Mouse (Mus musculus) bone marrow, adult 2 months (tissue): ENCODE results near the gene S1pr2. TPM values are rescaled to one million over a fixed set of nuclear protein-coding genes. Genes with fewer than 3 reads are reported as not detected.
A peak's percentile ranks its signal among the peaks of the same experiment; 100 is the strongest.

ENCODE experiments used
- H3K27ac ChIP-seq: fragments of 200-500 bp; 2 replicates; pipeline ENCODE4 v1.5.1; 2012; ENCODE audit warnings: low read depth, mild to moderate bottlenecking, control low read depth, inconsistent platforms, low read length; ENCODE audit not compliant: control insufficient read depth, poor library complexity, insufficient read depth
- H3K4me1 ChIP-seq: fragments of 200-500 bp; 2 replicates; pipeline ENCODE4 v1.6.1; 2011; ENCODE audit warnings: low read length; ENCODE audit not compliant: control insufficient read depth, insufficient read depth
- H3K4me3 ChIP-seq: fragments of 200-500 bp; replicated peaks from 2 replicates; pipeline ENCODE3; 2011; ENCODE audit warnings: mild to moderate bottlenecking, low read depth, low read length, control low read depth; ENCODE audit not compliant: control insufficient read depth
- CTCF ChIP-seq: fragments of 200-500 bp; IDR thresholded peaks from 2 replicates; pipeline ENCODE4 v1.5.1; 2011; ENCODE audit warnings: low read length, control low read depth; ENCODE audit not compliant: control insufficient read depth, insufficient read depth
- POLR2A ChIP-seq: fragments of 200-500 bp; IDR thresholded peaks from 2 replicates; pipeline ENCODE4 v1.6.1; 2011; ENCODE audit warnings: low read depth, mild to moderate bottlenecking, control low read depth, low read length, borderline replicate concordance; ENCODE audit not compliant: control insufficient read depth
- WGBS: fragments of 180-500 bp; shearing (Covaris S2); methylation state at CpG from one replicate; pipeline ENCODE4 v1.1.7; 2018; 5-methylcytosine and 5-hydroxymethylcytosine counted together
- polyA plus RNA-seq: library from polyadenylated mRNA; stranded (reverse); fragments of >200 nt; gene quantifications from 2 replicates; pipeline ENCODE4 v1.2.4, GENCODE M21; 2011; ENCODE audit warnings: low replicate concordance; ENCODE audit not compliant: missing spikeins, insufficient read depth, insufficient read length

Gene S1pr2
- polyA plus RNA-seq, 1 experiment = 2.2 TPM

GRCm38 (mm10) chr9:20951441-20951840 lies 25.1 kb downstream of the S1pr2 start:
- WGBS = 10% methylated on average over 14 of the region's 14 CpGs
- Histone ChIP-seq H3K27ac (no peak overlapping the region), H3K4me3 (peak overlapping the region; percentile 100), H3K4me1 (peaks cover 1% of the 10 kb centered on the region; the same call in 1 of the 2 replicates)
- TF ChIP-seq CTCF (no peak), POLR2A (no peak)

- peaks cover 3% of the 10 kb centered on the region; the same call in 1 of the 2 replicates for H3K4me1 ChIP-seq
- no peak for TF ChIP-seq CTCF
- TF ChIP-seq POLR2A = no peak
- H3K4me3 ChIP-seq = no peak overlapping the region
- no peak overlapping the region for H3K27ac ChIP-seq
Observed at GRCm38 (mm10) chr9:20950419-20950818, 26.2 kb downstream of the S1pr2 start.

GRCm38 (mm10) chr9:20946066-20946880 lies 30.3 kb downstream of the S1pr2 start:
- no peak for TF ChIP-seq CTCF
- TF ChIP-seq POLR2A = no peak
- H3K4me3 ChIP-seq = no peak overlapping the region
- peak overlapping the region; percentile 58 for H3K27ac ChIP-seq
- 47% methylated on average over 16 of the region's 16 CpGs for WGBS
- peaks cover 4% of the 10 kb centered on the region; the same call in 1 of the 2 replicates for H3K4me1 ChIP-seq

GRCm38 (mm10) chr9:20944697-20945370 lies 31.7 kb downstream of the S1pr2 start:
- H3K4me3 ChIP-seq = no peak overlapping the region
- H3K27ac ChIP-seq = no peak overlapping the region
- TF ChIP-seq POLR2A (no peak), CTCF (no peak)
- WGBS = 62% methylated on average over 4 of the region's 4 CpGs
- H3K4me1 ChIP-seq = peaks cover 4% of the 10 kb centered on the region; the same call in 1 of the 2 replicates

- peaks cover 4% of the 10 kb centered on the region; the same call in 1 of the 2 replicates for H3K4me1 ChIP-seq
- H3K27ac ChIP-seq = no peak overlapping the region
- WGBS = 86% methylated on average over 2 of the region's 2 CpGs
- TF ChIP-seq POLR2A (no peak), CTCF (no peak)
- H3K4me3 ChIP-seq = no peak overlapping the region
Observed at GRCm38 (mm10) chr9:20943911-20944310, 32.7 kb downstream of the S1pr2 start.

DNA sequence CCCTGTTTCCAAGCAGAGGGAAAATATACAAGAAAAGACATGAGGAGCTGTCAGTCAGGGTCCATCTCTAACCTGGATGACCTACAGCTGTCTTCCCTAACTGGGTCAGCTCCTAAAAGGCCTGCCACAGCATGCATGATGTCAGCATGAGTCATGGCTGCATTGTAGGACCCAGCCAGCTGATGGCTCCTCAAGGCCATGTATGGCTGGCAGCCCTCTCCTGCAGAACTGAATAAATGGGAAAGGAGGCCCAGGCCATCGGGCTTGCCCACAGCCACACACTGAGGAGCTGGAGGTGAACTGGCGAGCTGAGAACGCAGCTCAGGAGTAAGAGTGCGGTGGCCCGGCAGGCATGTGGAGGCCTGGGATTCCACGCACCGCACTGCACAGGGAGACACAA lies 33.2 kb downstream of the S1pr2 start:
- no peak overlapping the region for H3K4me3 ChIP-seq
- no peak overlapping the region for H3K27ac ChIP-seq
- WGBS = 97% methylated on average over 7 of the region's 7 CpGs
- peaks cover 4% of the 10 kb centered on the region; the same call in 1 of the 2 replicates for H3K4me1 ChIP-seq
- no peak for TF ChIP-seq CTCF
- no peak for TF ChIP-seq POLR2A

GRCm38 (mm10) chr9:20923258-20923657 lies 53.3 kb downstream of the S1pr2 start:
- 67% methylated on average over 3 of the region's 3 CpGs for WGBS

DNA sequence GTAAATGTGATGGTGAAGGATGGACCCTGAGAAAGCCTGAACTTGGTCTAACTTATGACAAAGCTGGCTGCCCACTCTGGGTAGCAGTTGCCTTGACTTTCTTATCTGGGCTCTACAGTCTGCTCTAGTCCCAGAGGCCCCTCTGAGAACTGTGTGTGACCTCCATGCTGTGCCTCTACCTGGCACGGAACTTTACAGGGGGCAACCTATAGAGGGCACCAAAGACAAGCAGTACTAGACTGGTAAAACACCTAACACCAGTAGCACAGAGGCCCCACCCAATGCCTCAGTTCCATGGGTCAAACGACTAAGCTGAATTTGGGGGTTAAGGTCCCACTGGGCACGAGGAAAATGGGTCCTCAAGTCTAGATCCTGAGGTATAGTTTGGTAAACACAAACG lies 60.4 kb downstream of the S1pr2 start:
- 75% methylated on average over 4 of the region's 4 CpGs for WGBS
- TF ChIP-seq CTCF = peak; percentile 56
- no peak for TF ChIP-seq POLR2A

More at GRCm38 (mm10) chr9:20923258-20923657, 53.3 kb downstream of the S1pr2 start:
- no peak for TF ChIP-seq CTCF
- no peak for TF ChIP-seq POLR2A
- Histone ChIP-seq H3K27ac (no peak overlapping the region), H3K4me3 (no peak overlapping the region), H3K4me1 (no peaks in the 10 kb centered on the region)

More for the DNA sequence above, 60.4 kb downstream of the S1pr2 start:
- Histone ChIP-seq H3K27ac (no peak overlapping the region), H3K4me3 (no peak overlapping the region), H3K4me1 (no peaks in the 10 kb centered on the region)

Other genes starting within 250 kb of the S1pr2 start
- 1.1 TPM in 1 of 2 replicates, not detected in the other for gene Olfm2, start 230.4 kb downstream of the S1pr2 start, polyA plus RNA-seq
- 7.3 and 15.3 TPM in 2 replicates for gene Col5a3, start 161.7 kb downstream of the S1pr2 start, polyA plus RNA-seq
- gene Rdh8, start 158.3 kb downstream of the S1pr2 start, polyA plus RNA-seq = not detected in 2 replicates
- gene A230050P20Rik, start 108.1 kb downstream of the S1pr2 start, polyA plus RNA-seq = 13.1 and 28.5 TPM in 2 replicates
- 1.6 TPM in 1 of 2 replicates, not detected in the other for gene Angptl6, start 97.1 kb downstream of the S1pr2 start, polyA plus RNA-seq
- 41.9 and 69.7 TPM in 2 replicates for gene Ppan, start 88.6 kb downstream of the S1pr2 start, polyA plus RNA-seq
- gene Eif3g, start 78.2 kb downstream of the S1pr2 start, polyA plus RNA-seq = 62.7 and 99.1 TPM in 2 replicates
- gene Dnmt1, start 16.9 kb downstream of the S1pr2 start, polyA plus RNA-seq = 83.7 and 98.4 TPM in 2 replicates
- 13.8 and 27.4 TPM in 2 replicates for gene Mrpl4, start 26.0 kb upstream of the S1pr2 start, polyA plus RNA-seq
- 4.4 and 15.3 TPM in 2 replicates for gene Icam1, start 39.2 kb upstream of the S1pr2 start, polyA plus RNA-seq
- gene Icam4, start 52.6 kb upstream of the S1pr2 start, polyA plus RNA-seq = 31.6 and 34.0 TPM in 2 replicates
- gene Icam5, start 55.3 kb upstream of the S1pr2 start, polyA plus RNA-seq = 1.5 and 1.7 TPM in 2 replicates
- not detected in 2 replicates for gene Zglp1, start 90.3 kb upstream of the S1pr2 start, polyA plus RNA-seq
- 1.7 TPM in 1 of 2 replicates, not detected in the other for gene Gm49373, start 96.3 kb upstream of the S1pr2 start, polyA plus RNA-seq
- 15.2 and 41.9 TPM in 2 replicates for gene Fdx1l, start 96.8 kb upstream of the S1pr2 start, polyA plus RNA-seq
- gene Gm38431, start 115.2 kb upstream of the S1pr2 start, polyA plus RNA-seq = 2.5 and 4.9 TPM in 2 replicates
- 9.6 and 20.5 TPM in 2 replicates for gene Raver1, start 115.2 kb upstream of the S1pr2 start, polyA plus RNA-seq
- 15.0 and 27.9 TPM in 2 replicates for gene Tyk2, start 154.5 kb upstream of the S1pr2 start, polyA plus RNA-seq
- 29.6 and 51.1 TPM in 2 replicates for gene Cdc37, start 173.2 kb upstream of the S1pr2 start, polyA plus RNA-seq
- 6.5 and 7.9 TPM in 2 replicates for gene Pde4a, start 188.9 kb upstream of the S1pr2 start, polyA plus RNA-seq